Comparison of ENCODE assay signal across 9 mouse cellular contexts in genomic region chr2:173553863-173554262, GRCm38 (mm10). TPM values are rescaled to one million over a fixed set of nuclear protein-coding genes. Genes with fewer than 3 reads are reported as not detected.
A peak's percentile ranks its signal among the peaks of the same experiment; 100 is the strongest.
DNase-seq lines count a peak whose midpoint lies in the region; ATAC-seq and TF ChIP-seq lines count a peak whose summit lies in the region.
"Had no signal": no experiment of that assay in that cellular context is flagged by ENCODE, and none has a peak within 500 bp of the region (broad histone marks: within the 10 kb centered on the region; RNA-seq: fewer than 3 reads in every experiment).

No protein-coding gene starts in this region.

- H3K9ac ChIP-seq in kidney, embryonic 15.5 days, result no peak overlapping the region
- H3K9ac ChIP-seq in MEL (ENCODE audit: control insufficient read depth, low read depth, low read length, poor library complexity, severe bottlenecking), result no peak overlapping the region

- no peak for TF ChIP-seq POLR2A in MEL (IDR thresholded peaks at IDR 0.05; ENCODE audit: control insufficient read depth in 1 of 2, insufficient read depth in 1 of 2, low read depth in 1 of 2, low read length in 2 of 2, poor library complexity in 1 of 2)

- 43% methylated on average over 9 of the region's 9 CpGs for WGBS in kidney, embryonic 15.5 days

- TF ChIP-seq RAD21 in MEL (IDR thresholded peaks at IDR 0.05; ENCODE audit: low read depth, low read length), result peak; percentile 36

- no peaks in the 10 kb centered on the region for H3K79me2 ChIP-seq in MEL (ENCODE audit: control insufficient read depth, insufficient read depth, low read length, poor library complexity)

- H3K4me1 ChIP-seq in kidney, embryonic 15.5 days, result 0 out of 2 replicates have a peak, but pooled peaks cover 7% of the 10 kb centered on the region
- no peaks in the 10 kb centered on the region for H3K4me1 ChIP-seq in MEL (ENCODE audit: control insufficient read depth in 1 of 2, insufficient read depth in 2 of 2, low read length in 2 of 2)
- H3K4me1 ChIP-seq: megakaryocyte, embryonic 14.5 days had no signal

- peak in 2 of 3 experiments; percentile 19 to 23; a peak in 1 of 6 replicates for TF ChIP-seq CTCF in MEL (IDR thresholded peaks at IDR 0.05 in 2 of 3, conservative IDR thresholded peaks at IDR 0.05 in 1 of 3; ENCODE audit: control insufficient read depth in 1 of 3, insufficient read depth in 1 of 3, low read depth in 2 of 3, low read length in 3 of 3, poor library complexity in 1 of 3, severe bottlenecking in 1 of 3)

- peak; percentile 27 for DNase-seq in kidney, adult 18-20 months
- DNase-seq in MEL (ENCODE audit: low read depth, low spot score), result peak; percentile 7
- peak; percentile 70 for DNase-seq in mesoderm, embryonic 11.5 days (ENCODE audit: low read depth, low spot score)
- no peak for DNase-seq in layer of hippocampus, postnatal 10 days (ENCODE audit: low spot score in 2 of 2)
- DNase-seq in left cerebral cortex, adult 9 months (ENCODE audit: low spot score in 2 of 2), result no peak
- no peak for DNase-seq in cerebellum, adult 11 months

- peaks cover 31% of the 10 kb centered on the region for H3K27me3 ChIP-seq in kidney, embryonic 15.5 days
- H3K27me3 ChIP-seq in MEL (ENCODE audit: control insufficient read depth in 1 of 2, insufficient read depth in 2 of 2, low read length in 2 of 2), result no peaks in the 10 kb centered on the region

- H3K4me3 ChIP-seq in kidney, embryonic 15.5 days (replicated peaks), result no peak overlapping the region
- H3K4me3 ChIP-seq in MEL (ENCODE audit: control insufficient read depth in 1 of 2, insufficient read depth in 1 of 2, low read depth in 2 of 2, low read length in 2 of 2), result no peak overlapping the region
- H3K4me3 ChIP-seq: megakaryocyte, embryonic 14.5 days had no signal

- no peaks in the 10 kb centered on the region for H3K36me3 ChIP-seq in kidney, embryonic 15.5 days
- H3K36me3 ChIP-seq in MEL (ENCODE audit: control insufficient read depth in 1 of 2, insufficient read depth in 2 of 2, low read length in 2 of 2), result no peaks in the 10 kb centered on the region

- H3K27ac ChIP-seq in kidney, embryonic 15.5 days, result no peak overlapping the region
- no peak overlapping the region for H3K27ac ChIP-seq in MEL (ENCODE audit: control insufficient read depth, low read depth, low read length)

- ATAC-seq in kidney, embryonic 15.5 days (replicated peaks; ENCODE audit: low FRiP score), result no peak
- ATAC-seq in hematopoietic stem cell, adult 5-6 weeks (replicated peaks in 1 of 2; ENCODE audit: insufficient read depth in 1 of 2, low FRiP score in 2 of 2, low TSS enrichment in 1 of 2, low read depth in 1 of 2, poor library complexity in 2 of 2, severe bottlenecking in 2 of 2), result peak; percentile 77 to 82

- no peak overlapping the region for H3K4me2 ChIP-seq in kidney, embryonic 15.5 days

- TF ChIP-seq EP300 in MEL (IDR thresholded peaks at IDR 0.05; ENCODE audit: low read depth in 1 of 2, low read length in 2 of 2), result no peak

- no peaks in the 10 kb centered on the region for H3K9me3 ChIP-seq in kidney, embryonic 15.5 days (replicated peaks)
- no peaks in the 10 kb centered on the region for H3K9me3 ChIP-seq in MEL (replicated peaks; ENCODE audit: insufficient read depth, low read length)

TF ChIP-seq in MEL, 35 proteins besides CTCF, POLR2A, EP300 and RAD21:
- TF ChIP-seq UBTF (IDR thresholded peaks at IDR 0.05; ENCODE audit: borderline replicate concordance, insufficient read depth, low read depth, low read length), result no peak
- peak; percentile 18 for TF ChIP-seq SMC3 (IDR thresholded peaks at IDR 0.05; ENCODE audit: low read depth, low read length)

RNA-seq across cellular contexts. Expression of gene Ankrd60, which starts 24.3 kb away (rescaled TPM):
- not detected in 2 replicates for polyA plus RNA-seq in kidney, embryonic 15.5 days (2015; fragmentation: Nextera tagmentation; extraction: Ambion mirVana)
- total RNA-seq in MEL (2012; rRNA removed), result not detected in 2 replicates
- polyA plus RNA-seq in MEL (2012; ENCODE audit: insufficient read depth in 1 of 2, insufficient read length in 2 of 2, low read depth in 1 of 2, low replicate concordance in 2 of 2, missing spikeins in 1 of 2), result not detected
- total RNA-seq in hematopoietic stem cell, adult 5-6 weeks (2017), result not detected in 2 replicates
- not detected for total RNA-seq in layer of hippocampus, postnatal 10 days (2021)

RNA-seq across cellular contexts. Expression of gene 1700021F07Rik, which starts 31.5 kb away (rescaled TPM):
- polyA plus RNA-seq in kidney, embryonic 15.5 days (2015; fragmentation: Nextera tagmentation; extraction: Ambion mirVana), result not detected in 2 replicates
- total RNA-seq in MEL (2012; rRNA removed), result not detected in 2 replicates
- not detected for polyA plus RNA-seq in MEL (2012; ENCODE audit: insufficient read depth in 1 of 2, insufficient read length in 2 of 2, low read depth in 1 of 2, low replicate concordance in 2 of 2, missing spikeins in 1 of 2)
- not detected in 2 replicates for total RNA-seq in hematopoietic stem cell, adult 5-6 weeks (2017)
- total RNA-seq in layer of hippocampus, postnatal 10 days (2021), result not detected

Comparison
In these comparisons a context has a peak if more than half of its experiments do, and no peak if none do; other contexts are left out.
1. DNase-seq: peak in kidney, adult 18-20 months (single experiment), MEL (single experiment) and mesoderm, embryonic 11.5 days (single experiment); none in layer of hippocampus, postnatal 10 days (0 of 2), left cerebral cortex, adult 9 months (0 of 2) and cerebellum, adult 11 months (single experiment).